Mouse (Mus musculus): ENCODE data around the gene Syt2. TPM values are rescaled to one million over a fixed set of nuclear protein-coding genes. Genes with fewer than 3 reads are reported as not detected.

Gene Syt2
- polyA plus RNA-seq, 1 experiment from 2014 or later: 0.80 TPM

DNA sequence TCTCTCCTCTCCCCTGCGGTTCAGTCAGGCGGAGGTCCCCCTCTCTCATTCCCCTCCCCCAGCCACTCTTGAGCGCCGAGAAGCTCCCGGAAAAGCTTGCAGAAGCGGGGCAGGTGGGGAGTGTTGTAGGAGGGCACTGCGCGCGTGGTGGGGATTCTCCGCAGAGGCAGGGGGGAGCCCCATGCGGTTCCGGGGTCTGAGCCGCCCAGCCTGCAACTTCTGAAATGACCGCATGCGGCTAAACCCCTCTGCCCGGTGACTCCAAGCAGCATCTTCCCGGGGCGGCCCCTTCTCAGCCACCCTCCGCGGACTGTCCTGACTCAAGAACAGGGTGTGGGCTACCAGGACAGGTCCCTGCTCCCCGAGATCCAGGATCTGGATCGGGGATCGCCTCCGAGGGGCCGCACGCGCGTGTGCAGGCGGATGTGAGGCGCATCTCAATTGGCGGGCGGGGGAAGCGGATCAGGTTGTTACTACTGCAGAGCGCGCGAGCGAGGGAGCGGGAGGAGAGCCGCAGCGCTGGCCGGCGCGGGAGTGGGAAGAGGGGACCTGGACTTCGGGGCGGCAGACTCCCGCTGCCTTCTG is 62.4 kb downstream of the Syt2 start:
- Histone ChIP-seq H3K9ac (replicated peaks; ENCODE audit: low read length) (peak overlapping the region; percentile 63), H3K4me1 (ENCODE audit: control insufficient read depth, insufficient read depth, low read length) (no peaks in the 10 kb centered on the region; the same call in 1 of the 2 replicates), H3K4me2 (ENCODE audit: low read depth, low read length) (peak overlapping the region; percentile 98), H3K4me3 (ENCODE audit: low read depth, low read length) (peak overlapping the region; percentile 49), H3K9me3 (replicated peaks; ENCODE audit: control insufficient read depth, low read length) (no peaks in the 10 kb centered on the region), H3K27me3 (ENCODE audit: control insufficient read depth, insufficient read depth, low read length) (peaks cover 43% of the 10 kb centered on the region), H3K27ac (replicated peaks; ENCODE audit: low read depth, low read length) (no peak overlapping the region), H3K36me3 (replicated peaks; ENCODE audit: control insufficient read depth, insufficient read depth, low read depth, low read length) (no peaks in the 10 kb centered on the region)
- DNase-seq (ENCODE audit: low spot score) (peak; percentile 73), ATAC-seq (replicated peaks; ENCODE audit: insufficient number of reproducible peaks, low FRiP score, low TSS enrichment, low read depth) (peak; percentile 12; the same call in 1 of the 2 replicates)
- WGBS: under 1% methylated on average over 46 of the region's 46 CpGs

DNA sequence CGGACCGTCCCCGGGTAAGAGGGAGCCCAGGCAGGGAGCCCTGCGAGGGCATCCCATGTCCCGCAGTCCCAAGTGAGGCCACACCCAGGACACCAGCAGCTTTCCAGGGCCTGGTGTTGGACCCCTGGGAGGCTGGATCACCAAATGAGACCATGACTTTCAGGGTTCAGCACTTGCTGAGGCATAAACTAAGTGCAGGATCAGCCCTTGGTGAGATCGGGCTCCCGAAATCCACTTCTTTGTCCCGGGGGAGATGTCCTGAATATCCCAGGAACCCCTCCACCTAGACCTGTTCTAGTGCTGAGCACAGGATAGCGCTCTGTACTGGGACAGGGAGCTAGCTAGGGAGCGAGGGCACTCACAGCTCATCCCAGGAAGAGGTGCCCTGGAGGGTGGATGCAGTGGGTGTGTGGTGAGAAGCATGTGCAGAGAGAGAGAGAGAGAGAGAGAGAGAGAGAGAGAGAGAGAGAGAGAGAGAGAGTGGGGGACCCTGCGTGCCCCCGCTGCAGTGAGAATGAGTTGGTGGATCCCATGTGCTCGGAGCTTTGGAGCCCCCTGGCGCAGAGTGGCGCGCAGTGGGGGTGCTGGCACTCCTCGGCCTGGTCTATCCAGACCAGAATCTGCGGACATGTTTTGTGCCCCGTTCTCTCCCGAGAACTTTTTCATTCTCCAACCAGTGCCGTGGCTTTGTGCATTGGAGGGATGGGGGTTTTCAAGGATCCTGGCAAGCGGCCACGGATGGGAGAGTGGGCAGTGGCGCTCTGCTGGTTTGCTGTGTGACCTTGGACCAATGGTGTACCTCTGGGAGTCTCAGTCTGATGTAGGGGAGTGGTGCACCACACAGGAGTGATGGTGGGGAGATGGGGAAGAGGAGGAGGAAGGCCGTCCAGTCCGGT is 63.2 kb downstream of the Syt2 start:
- no peak for ATAC-seq (replicated peaks; ENCODE audit: insufficient number of reproducible peaks, low FRiP score, low TSS enrichment, low read depth)
- H3K4me1 ChIP-seq (ENCODE audit: control insufficient read depth, insufficient read depth, low read length): no peaks in the 10 kb centered on the region; the same call in 1 of the 2 replicates
- WGBS: 9% methylated on average over 26 of the region's 26 CpGs

DNA sequence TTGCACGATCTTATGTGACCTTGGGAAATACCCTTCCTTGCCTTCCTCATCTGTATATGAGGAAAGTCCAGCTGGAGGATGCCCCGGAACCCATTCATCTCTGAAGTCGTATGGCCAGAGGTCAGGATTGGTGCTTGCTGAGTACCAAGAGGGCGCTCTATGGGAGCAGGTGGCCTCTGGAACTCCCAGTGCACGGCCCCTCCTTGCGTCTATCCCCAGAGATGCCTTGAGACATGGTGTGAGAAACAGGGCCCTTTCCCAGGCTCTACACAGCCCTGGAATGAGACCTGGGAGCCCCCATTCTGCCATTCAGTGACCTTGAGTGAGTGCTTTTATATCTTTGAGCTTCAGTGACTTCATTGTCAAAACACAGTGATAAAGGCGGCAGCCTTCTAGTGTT is 64.6 kb downstream of the Syt2 start:
- H3K4me3 ChIP-seq (ENCODE audit: low read depth, low read length): no peak overlapping the region
- WGBS: 61% methylated on average over 7 of the region's 7 CpGs
- no peak for DNase-seq (ENCODE audit: low spot score)
- no peaks in the 10 kb centered on the region for H3K36me3 ChIP-seq (replicated peaks; ENCODE audit: control insufficient read depth, insufficient read depth, low read depth, low read length)
- H3K9me3 ChIP-seq (replicated peaks; ENCODE audit: control insufficient read depth, low read length): no peaks in the 10 kb centered on the region
- H3K9ac ChIP-seq (replicated peaks; ENCODE audit: low read length): no peak overlapping the region
- H3K27ac ChIP-seq (replicated peaks; ENCODE audit: low read depth, low read length): no peak overlapping the region
- peaks cover 42% of the 10 kb centered on the region for H3K27me3 ChIP-seq (ENCODE audit: control insufficient read depth, insufficient read depth, low read length)
- ATAC-seq (replicated peaks; ENCODE audit: insufficient number of reproducible peaks, low FRiP score, low TSS enrichment, low read depth): no peak
- H3K4me1 ChIP-seq (ENCODE audit: control insufficient read depth, insufficient read depth, low read length): no peaks in the 10 kb centered on the region; the same call in 1 of the 2 replicates
- H3K4me2 ChIP-seq (ENCODE audit: low read depth, low read length): no peak overlapping the region

More for the DNA sequence above, 63.2 kb downstream of the Syt2 start:
- Histone ChIP-seq H3K4me2 (ENCODE audit: low read depth, low read length) (peak overlapping the region; percentile 98), H3K9me3 (replicated peaks; ENCODE audit: control insufficient read depth, low read length) (no peaks in the 10 kb centered on the region), H3K27me3 (ENCODE audit: control insufficient read depth, insufficient read depth, low read length) (peaks cover 43% of the 10 kb centered on the region), H3K4me3 (ENCODE audit: low read depth, low read length) (peak overlapping the region; percentile 49), H3K9ac (replicated peaks; ENCODE audit: low read length) (peak overlapping the region; percentile 63), H3K36me3 (replicated peaks; ENCODE audit: control insufficient read depth, insufficient read depth, low read depth, low read length) (no peaks in the 10 kb centered on the region), H3K27ac (replicated peaks; ENCODE audit: low read depth, low read length) (no peak overlapping the region)
- peak; percentile 35 for DNase-seq (ENCODE audit: low spot score)

DNA sequence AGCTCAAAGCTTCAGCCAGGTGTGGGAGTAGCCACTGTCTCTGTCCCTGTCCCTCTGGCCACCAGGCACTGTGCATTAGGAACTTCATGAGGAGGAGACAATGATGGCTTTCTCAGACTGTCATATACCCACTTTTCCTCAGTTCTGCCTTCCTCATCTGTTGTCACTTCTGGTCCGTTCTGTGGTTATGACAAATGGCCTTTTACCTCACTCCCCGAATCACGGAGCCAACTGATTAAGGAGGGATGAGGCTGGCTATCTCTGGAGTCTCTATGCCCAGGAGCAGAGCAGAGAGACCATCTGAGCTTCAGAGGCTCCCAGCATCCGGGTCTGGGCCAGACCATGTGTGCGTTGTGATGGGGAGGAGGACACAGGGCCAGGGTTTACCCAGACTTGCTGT is 65.2 kb downstream of the Syt2 start:
- Histone ChIP-seq H3K4me2 (ENCODE audit: low read depth, low read length) (no peak overlapping the region), H3K9ac (replicated peaks; ENCODE audit: low read length) (no peak overlapping the region), H3K4me1 (ENCODE audit: control insufficient read depth, insufficient read depth, low read length) (no peaks in the 10 kb centered on the region; the same call in 1 of the 2 replicates), H3K9me3 (replicated peaks; ENCODE audit: control insufficient read depth, low read length) (no peaks in the 10 kb centered on the region), H3K27ac (replicated peaks; ENCODE audit: low read depth, low read length) (no peak overlapping the region), H3K27me3 (ENCODE audit: control insufficient read depth, insufficient read depth, low read length) (peaks cover 38% of the 10 kb centered on the region), H3K36me3 (replicated peaks; ENCODE audit: control insufficient read depth, insufficient read depth, low read depth, low read length) (no peaks in the 10 kb centered on the region), H3K4me3 (ENCODE audit: low read depth, low read length) (no peak overlapping the region)
- 86% methylated on average over 5 of the region's 5 CpGs for WGBS
- no peak for DNase-seq (ENCODE audit: low spot score)
- ATAC-seq (replicated peaks; ENCODE audit: insufficient number of reproducible peaks, low FRiP score, low TSS enrichment, low read depth): no peak

DNA sequence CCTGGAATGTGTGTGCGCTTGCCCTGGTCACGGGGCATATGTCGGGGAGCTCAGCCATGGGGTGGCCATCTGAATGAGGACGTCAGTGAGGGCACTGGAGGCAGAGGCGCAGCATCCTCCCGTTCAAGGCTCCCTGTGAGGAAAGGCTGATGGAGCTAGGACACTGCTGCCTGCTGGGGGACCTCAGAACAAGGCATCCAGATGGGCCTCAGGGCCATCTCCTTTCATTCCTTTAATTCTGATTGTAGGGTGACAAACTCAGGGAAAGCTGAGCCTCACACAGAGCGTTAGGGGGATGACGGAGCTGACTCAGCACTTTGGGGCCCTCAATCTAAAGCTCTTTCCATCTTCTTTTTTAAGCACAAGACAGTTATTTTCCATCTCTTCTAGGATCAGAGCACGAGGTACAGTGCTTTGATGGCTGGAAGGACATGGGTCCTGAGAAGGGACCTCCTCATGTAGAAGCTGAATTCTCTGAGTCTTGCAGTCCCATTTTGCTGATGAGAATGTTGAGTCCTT is 66.4 kb downstream of the Syt2 start:
- H3K9ac ChIP-seq (replicated peaks; ENCODE audit: low read length): no peak overlapping the region
- H3K27me3 ChIP-seq (ENCODE audit: control insufficient read depth, insufficient read depth, low read length): peaks cover 29% of the 10 kb centered on the region
- no peak overlapping the region for H3K4me2 ChIP-seq (ENCODE audit: low read depth, low read length)
- ATAC-seq (replicated peaks; ENCODE audit: insufficient number of reproducible peaks, low FRiP score, low TSS enrichment, low read depth) (no peak), DNase-seq (ENCODE audit: low spot score) (no peak)
- no peak overlapping the region for H3K4me3 ChIP-seq (ENCODE audit: low read depth, low read length)
- no peak overlapping the region for H3K27ac ChIP-seq (replicated peaks; ENCODE audit: low read depth, low read length)
- no peaks in the 10 kb centered on the region for H3K9me3 ChIP-seq (replicated peaks; ENCODE audit: control insufficient read depth, low read length)
- H3K4me1 ChIP-seq (ENCODE audit: control insufficient read depth, insufficient read depth, low read length): no peaks in the 10 kb centered on the region; the same call in 1 of the 2 replicates
- 68% methylated on average over 9 of the region's 9 CpGs for WGBS
- H3K36me3 ChIP-seq (replicated peaks; ENCODE audit: control insufficient read depth, insufficient read depth, low read depth, low read length): no peaks in the 10 kb centered on the region

DNA sequence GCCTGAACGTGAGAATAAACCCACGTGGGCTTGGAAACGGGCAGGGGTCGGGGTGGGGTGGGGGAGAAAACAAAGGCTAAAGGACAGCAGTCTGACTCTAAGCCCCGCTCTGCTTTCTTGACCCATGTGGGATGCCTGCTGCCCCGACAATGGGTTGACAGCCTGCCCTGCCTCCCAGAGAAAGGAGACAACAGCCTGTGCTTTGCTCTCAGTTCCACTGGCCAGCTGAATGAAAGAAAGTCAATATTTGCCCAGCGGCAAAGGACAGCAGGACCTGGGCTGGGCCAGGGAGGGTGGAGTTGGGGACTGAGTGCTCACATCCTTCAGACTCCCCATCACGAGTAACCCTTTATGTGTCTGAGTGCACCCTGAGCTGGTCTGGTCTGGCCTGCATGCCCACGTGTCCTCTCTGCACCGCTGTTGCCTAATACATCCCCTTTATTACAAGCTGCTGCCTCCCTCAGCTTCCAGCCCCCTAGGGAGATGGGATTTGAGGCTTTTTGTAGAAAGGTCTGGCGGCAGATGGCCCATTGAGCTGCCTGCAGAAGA is 67.0 kb downstream of the Syt2 start:
- Histone ChIP-seq H3K9me3 (replicated peaks; ENCODE audit: control insufficient read depth, low read length) (no peaks in the 10 kb centered on the region), H3K4me3 (ENCODE audit: low read depth, low read length) (no peak overlapping the region), H3K9ac (replicated peaks; ENCODE audit: low read length) (no peak overlapping the region), H3K4me2 (ENCODE audit: low read depth, low read length) (no peak overlapping the region), H3K27me3 (ENCODE audit: control insufficient read depth, insufficient read depth, low read length) (peaks cover 25% of the 10 kb centered on the region), H3K27ac (replicated peaks; ENCODE audit: low read depth, low read length) (0 out of 2 replicates have a peak overlapping the region, but pooled peaks have one; percentile 20), H3K36me3 (replicated peaks; ENCODE audit: control insufficient read depth, insufficient read depth, low read depth, low read length) (no peaks in the 10 kb centered on the region), H3K4me1 (ENCODE audit: control insufficient read depth, insufficient read depth, low read length) (no peaks in the 10 kb centered on the region; the same call in 1 of the 2 replicates)
- DNase-seq (ENCODE audit: low spot score): no peak
- ATAC-seq (replicated peaks; ENCODE audit: insufficient number of reproducible peaks, low FRiP score, low TSS enrichment, low read depth): peak; percentile 55
- WGBS: 14% methylated on average over 11 of the region's 11 CpGs

DNA sequence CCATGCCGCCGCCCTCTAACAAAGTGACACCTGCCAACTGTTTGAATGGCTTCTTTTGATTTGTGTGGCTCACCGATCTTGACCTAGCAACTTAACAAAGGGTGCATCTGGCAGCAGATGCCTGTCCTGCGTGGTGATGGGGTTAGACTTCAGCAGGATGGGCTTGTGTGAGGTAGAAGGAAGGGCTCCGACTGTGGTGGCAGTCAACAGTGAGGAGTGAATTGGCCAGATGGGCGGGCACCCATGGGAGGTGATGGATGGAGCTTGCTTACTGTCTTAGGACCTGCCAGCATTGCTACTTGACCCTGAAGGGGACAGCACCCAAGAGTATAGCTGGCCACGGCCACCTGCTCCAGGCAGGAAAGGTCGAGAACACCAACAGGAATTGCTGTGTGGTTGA is 67.7 kb downstream of the Syt2 start:
- no peak overlapping the region for H3K9ac ChIP-seq (replicated peaks; ENCODE audit: low read length)
- ATAC-seq (replicated peaks; ENCODE audit: insufficient number of reproducible peaks, low FRiP score, low TSS enrichment, low read depth): no peak
- peaks cover 19% of the 10 kb centered on the region for H3K27me3 ChIP-seq (ENCODE audit: control insufficient read depth, insufficient read depth, low read length)

More for the DNA sequence above, 67.7 kb downstream of the Syt2 start:
- DNase-seq (ENCODE audit: low spot score): no peak
- no peaks in the 10 kb centered on the region for H3K9me3 ChIP-seq (replicated peaks; ENCODE audit: control insufficient read depth, low read length)
- H3K4me3 ChIP-seq (ENCODE audit: low read depth, low read length): no peak overlapping the region
- H3K27ac ChIP-seq (replicated peaks; ENCODE audit: low read depth, low read length): no peak overlapping the region
- no peak overlapping the region for H3K4me2 ChIP-seq (ENCODE audit: low read depth, low read length)
- no peaks in the 10 kb centered on the region for H3K36me3 ChIP-seq (replicated peaks; ENCODE audit: control insufficient read depth, insufficient read depth, low read depth, low read length)
- 65% methylated on average over 8 of the region's 8 CpGs for WGBS
- H3K4me1 ChIP-seq (ENCODE audit: control insufficient read depth, insufficient read depth, low read length): no peaks in the 10 kb centered on the region; the same call in 1 of the 2 replicates
